Mouse (Mus musculus) heart, adult 2 months (tissue): ENCODE data around the gene Rtkn2. TPM values are rescaled to one million over a fixed set of nuclear protein-coding genes. Genes with fewer than 3 reads are reported as not detected.

Source experiments
- DNase-seq, 2 experiments: peaks; one replicate each; pipeline ENCODE4 v3.0.0; 2021
- H3K27ac ChIP-seq: fragments of 200-600 bp; 2 replicates; pipeline ENCODE4 v1.8.1; 2022
- H3K27me3 ChIP-seq: fragments of 200-500 bp; 2 replicates; pipeline ENCODE4 v1.6.1; 2012; ENCODE audit warnings: mild to moderate bottlenecking, low read length, inconsistent platforms, mixed read lengths; ENCODE audit not compliant: control insufficient read depth, insufficient read depth
- H3K36me3 ChIP-seq: fragments of 200-500 bp; 2 replicates; pipeline ENCODE4 v1.6.1; 2012; ENCODE audit warnings: low read length, inconsistent platforms; ENCODE audit not compliant: control insufficient read depth, insufficient read depth
- H3K4me1 ChIP-seq: fragments of 200-500 bp; 2 replicates; pipeline ENCODE4 v1.6.1; 2011; ENCODE audit warnings: low read length; ENCODE audit not compliant: control insufficient read depth, insufficient read depth
- H3K4me3 ChIP-seq: fragments of 200-600 bp; 2 replicates; pipeline ENCODE4 v1.8.1; 2022
- H3K79me2 ChIP-seq: fragments of 200-500 bp; replicated peaks from 2 replicates; pipeline ENCODE4 v1.6.1; 2012; ENCODE audit warnings: mild to moderate bottlenecking, inconsistent platforms, low read length, moderate library complexity, mixed read lengths; ENCODE audit not compliant: control insufficient read depth, insufficient read depth
- H3K9ac ChIP-seq: fragments of 200-500 bp; 2 replicates; pipeline ENCODE4 v1.6.1; 2012; ENCODE audit warnings: low read depth, mild to moderate bottlenecking, control low read depth, inconsistent platforms, low read length, mixed read lengths
- CTCF ChIP-seq: fragments of 200-600 bp; IDR thresholded peaks from 2 replicates; pipeline ENCODE4 v1.8.1; 2022; ENCODE audit warnings: antibody characterized with exemption, mild to moderate bottlenecking, moderate library complexity
- EP300 ChIP-seq: fragments of 200-500 bp; IDR thresholded peaks from 2 replicates; pipeline ENCODE4 v1.6.1; 2011; ENCODE audit warnings: low read depth, low read length, control low read depth; ENCODE audit not compliant: insufficient read depth
- POLR2A ChIP-seq: fragments of 200-500 bp; IDR thresholded peaks from 2 replicates; pipeline ENCODE4 v1.6.1; 2011; ENCODE audit warnings: mild to moderate bottlenecking, low read depth, low read length, control low read depth; ENCODE audit not compliant: insufficient read depth
- WGBS: fragments of 180-500 bp; shearing (Covaris S2); methylation state at CpG from one replicate; pipeline ENCODE4 v1.1.7; 2018; 5-methylcytosine and 5-hydroxymethylcytosine counted together
- intact Hi-C: fragments of 180-260 bp; cut with DNase I; formaldehyde crosslinking; loops from one replicate; pipeline ENCODE4 v1.15.1; 2025
- polyA plus RNA-seq: library from polyadenylated mRNA; depleted of rRNA; stranded (reverse); fragments of >200 nt; gene quantifications from 2 replicates; pipeline ENCODE4 v1.2.3, GENCODE M21; 2012
- total RNA-seq, 2 experiments: library from RNA; stranded (reverse); gene quantifications; 2 replicates each; pipeline ENCODE4 v1.2.3; 2021

Rtkn2 gene
- total and polyA plus RNA-seq, 3 experiments: 0.08 to 0.16 (median 0.14) TPM

DNA sequence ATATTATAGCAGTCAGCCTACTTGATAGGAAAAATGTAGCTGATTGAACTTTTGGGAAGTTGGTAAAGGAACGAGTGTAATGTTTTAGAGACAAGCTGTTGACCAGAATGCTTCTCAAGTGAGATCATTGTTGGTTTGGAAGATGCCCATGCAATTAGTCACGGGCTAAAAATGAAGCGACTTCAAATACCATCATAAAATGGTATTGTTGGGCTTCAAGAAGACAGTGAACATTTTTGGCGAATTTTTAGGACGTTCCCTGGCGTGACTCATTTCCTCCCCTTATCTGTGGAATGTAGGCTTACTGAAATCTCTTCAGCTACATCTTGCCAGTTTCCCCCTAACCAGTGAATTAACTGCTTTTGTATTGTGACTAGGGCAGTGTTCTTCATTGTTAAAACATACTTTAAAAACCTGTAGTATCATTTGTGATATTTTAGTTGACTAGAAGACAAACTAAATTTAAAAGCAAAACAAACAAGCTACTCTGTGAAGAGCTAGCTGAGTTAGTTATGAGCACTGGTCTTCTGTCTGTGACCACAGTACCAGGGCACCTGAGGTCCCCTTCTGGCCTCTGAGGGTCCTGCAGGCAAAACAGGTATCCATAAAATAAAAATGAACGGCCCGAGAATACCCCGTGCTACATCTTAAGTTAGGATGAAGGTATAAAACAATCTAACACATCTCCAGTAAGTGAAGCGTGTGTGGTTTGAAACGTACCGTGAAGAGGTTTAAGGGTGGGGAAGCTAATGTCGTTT, 29.0 kb downstream of the Rtkn2 start:
- H3K4me1 ChIP-seq: peaks cover 6% of the 10 kb centered on the region
- peak overlapping the region; percentile 26 for H3K27ac ChIP-seq
- H3K9ac ChIP-seq: no peak overlapping the region
- H3K27me3 ChIP-seq: no peaks in the 10 kb centered on the region
- TF ChIP-seq CTCF (peak; percentile 57), EP300 (no peak)
- WGBS: 41% methylated on average over 13 of the region's 13 CpGs
- peak in 1 of 2 experiments; percentile 48 for DNase-seq
- no peaks in the 10 kb centered on the region for H3K36me3 ChIP-seq
- no peaks in the 10 kb centered on the region for H3K79me2 ChIP-seq
- H3K4me3 ChIP-seq: peak overlapping the region; percentile 12; the same call in 1 of the 2 replicates
- intact Hi-C loops: no loop called here

DNA sequence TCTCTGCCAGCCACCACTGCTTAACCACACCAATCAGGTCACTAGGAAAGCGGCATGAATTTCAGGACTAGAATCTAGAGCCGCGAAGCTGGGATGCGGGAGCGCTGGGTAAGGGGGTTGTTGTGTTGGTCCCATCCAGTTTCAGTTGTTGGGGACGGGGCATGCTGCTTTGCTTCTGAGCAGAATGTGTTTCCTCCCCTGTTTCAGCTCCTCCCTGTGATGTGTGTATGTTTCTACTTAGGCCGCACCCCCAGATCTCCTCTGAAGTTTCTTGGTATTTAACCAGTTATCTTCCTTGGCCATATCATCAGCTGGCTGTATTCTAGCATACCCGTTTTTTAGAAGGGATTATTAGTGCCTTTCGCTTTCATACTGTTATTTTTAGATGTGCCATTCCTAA, 29.9 kb downstream of the Rtkn2 start:
- H3K27ac ChIP-seq: peak overlapping the region; percentile 26; the same call in 1 of the 2 replicates
- H3K27me3 ChIP-seq: no peaks in the 10 kb centered on the region
- H3K36me3 ChIP-seq: no peaks in the 10 kb centered on the region
- intact Hi-C loops: no loop called here
- no peak overlapping the region for H3K4me3 ChIP-seq
- no peaks in the 10 kb centered on the region for H3K79me2 ChIP-seq
- peaks cover 6% of the 10 kb centered on the region for H3K4me1 ChIP-seq
- no peak for TF ChIP-seq EP300
- TF ChIP-seq CTCF: no peak
- TF ChIP-seq POLR2A: no peak
- 86% methylated on average over 9 of the region's 9 CpGs for WGBS
- no peak for DNase-seq
- H3K9ac ChIP-seq: no peak overlapping the region

DNA sequence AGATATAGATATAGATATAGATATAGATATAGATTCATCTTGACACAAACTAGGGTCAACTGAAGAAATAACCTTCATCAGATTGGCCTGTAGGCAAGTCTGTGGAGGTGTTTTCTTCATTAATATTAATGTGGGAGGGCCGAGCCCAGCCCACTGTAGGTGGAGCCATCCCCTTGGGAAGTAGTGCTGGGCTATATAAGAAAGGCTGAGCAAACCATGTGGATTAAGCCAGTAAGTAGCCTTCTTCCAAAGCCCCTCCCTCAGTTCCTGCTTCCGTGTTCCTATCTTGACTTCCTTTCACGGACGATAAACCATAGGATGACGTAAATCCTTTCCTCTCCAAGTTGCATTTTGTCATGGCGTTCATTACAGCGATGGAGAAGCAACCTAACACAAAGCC, 30.5 kb downstream of the Rtkn2 start:
- Histone ChIP-seq H3K36me3 (no peaks in the 10 kb centered on the region), H3K27ac (no peak overlapping the region), H3K4me1 (peaks cover 6% of the 10 kb centered on the region), H3K9ac (no peak overlapping the region), H3K27me3 (no peaks in the 10 kb centered on the region), H3K79me2 (no peaks in the 10 kb centered on the region), H3K4me3 (no peak overlapping the region)
- WGBS: 85% methylated on average over 7 of the region's 7 CpGs
- DNase-seq: no peak
- TF ChIP-seq EP300 (no peak), POLR2A (no peak), CTCF (no peak)
- intact Hi-C loops: loop anchor here (5.0 kb wide), 1 partner anchor 47 kb away; no protein-coding TSS in a partner anchor

GRCm38 (mm10) chr10:68013137-68013536, 33.8 kb downstream of the Rtkn2 start:
- H3K9ac ChIP-seq: no peak overlapping the region
- H3K4me1 ChIP-seq: no peaks in the 10 kb centered on the region; the same call in 1 of the 2 replicates
- H3K27ac ChIP-seq: no peak overlapping the region
- intact Hi-C loops: loop anchor here (5.0 kb wide), 1 partner anchor 44 kb away; no protein-coding TSS in a partner anchor
- no peaks in the 10 kb centered on the region for H3K36me3 ChIP-seq
- H3K27me3 ChIP-seq: no peaks in the 10 kb centered on the region
- no peak for TF ChIP-seq POLR2A
- TF ChIP-seq CTCF: peak; percentile 83
- TF ChIP-seq EP300: 0 out of 2 replicates have a peak, but pooled peaks have one; percentile 36
- no peaks in the 10 kb centered on the region for H3K79me2 ChIP-seq
- 87% methylated on average over 2 of the region's 2 CpGs for WGBS
- no peak overlapping the region for H3K4me3 ChIP-seq
- peak; percentile 29 to 55 for DNase-seq

DNA sequence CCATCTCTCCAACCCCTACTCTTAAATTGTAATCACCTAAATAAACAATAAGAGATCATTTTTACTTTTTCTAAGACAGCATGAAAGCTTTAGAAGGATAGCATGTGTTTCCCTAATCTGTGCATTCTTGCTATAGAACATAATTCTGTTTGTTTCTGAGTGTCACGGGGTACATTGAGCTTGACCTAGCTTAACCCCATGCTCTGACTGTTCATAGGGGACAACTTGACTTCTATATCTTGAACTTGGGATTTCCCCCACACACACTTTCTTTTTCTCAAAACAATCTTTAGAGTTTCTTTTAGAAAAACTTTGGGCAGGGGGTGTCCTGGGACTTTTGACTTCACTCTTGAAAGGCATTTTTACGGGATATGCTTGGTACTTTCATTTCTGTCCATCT, 41.4 kb downstream of the Rtkn2 start:
- H3K27ac ChIP-seq: no peak overlapping the region
- no peaks in the 10 kb centered on the region for H3K27me3 ChIP-seq
- no peaks in the 10 kb centered on the region; the same call in 1 of the 2 replicates for H3K4me1 ChIP-seq
- no peak overlapping the region for H3K9ac ChIP-seq
- H3K4me3 ChIP-seq: no peak overlapping the region
- TF ChIP-seq CTCF (no peak), POLR2A (no peak), EP300 (no peak)
- no peaks in the 10 kb centered on the region for H3K36me3 ChIP-seq
- no peaks in the 10 kb centered on the region for H3K79me2 ChIP-seq
- WGBS: 90% methylated on average over 2 of the region's 2 CpGs
- no peak for DNase-seq
- intact Hi-C loops: no loop called here

DNA sequence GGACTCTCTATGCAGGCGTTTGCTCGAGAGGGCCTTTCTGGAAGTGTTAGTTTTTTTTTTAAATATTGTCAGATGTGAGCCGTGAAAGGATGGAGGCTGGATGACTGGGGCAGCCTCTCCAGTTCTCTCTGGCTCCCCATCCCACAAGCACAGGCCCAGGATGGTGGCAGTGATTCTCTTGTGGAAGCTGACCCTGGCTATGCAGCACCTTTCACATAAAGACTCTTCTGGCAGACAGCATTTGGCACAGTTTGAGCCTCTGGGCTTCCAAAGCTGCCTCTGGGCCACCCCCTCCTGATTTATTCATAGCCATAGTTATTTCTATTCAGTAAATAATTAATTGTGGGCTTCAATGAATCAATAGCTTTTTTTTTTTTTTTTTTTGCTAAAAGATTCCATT, 46.3 kb downstream of the Rtkn2 start:
- no peaks in the 10 kb centered on the region for H3K27me3 ChIP-seq
- WGBS: 92% methylated on average over 3 of the region's 3 CpGs
- TF ChIP-seq POLR2A (no peak), EP300 (no peak), CTCF (no peak)
- no peaks in the 10 kb centered on the region; the same call in 1 of the 2 replicates for H3K4me1 ChIP-seq
- H3K4me3 ChIP-seq: no peak overlapping the region
- no peaks in the 10 kb centered on the region for H3K79me2 ChIP-seq
- H3K27ac ChIP-seq: no peak overlapping the region
- DNase-seq: no peak
- intact Hi-C loops: no loop called here
- no peaks in the 10 kb centered on the region for H3K36me3 ChIP-seq
- H3K9ac ChIP-seq: no peak overlapping the region
